Mouse (Mus musculus) adrenal gland, adult 8-10 months (tissue): ENCODE data around the gene Galnt16. TPM values are rescaled to one million over a fixed set of nuclear protein-coding genes. Genes with fewer than 3 reads are reported as not detected.

Experiments used
- DNase-seq: peaks from one replicate; pipeline ENCODE4 v3.0.0; 2022
- total RNA-seq, 4 experiments: library from RNA; stranded (reverse); gene quantifications; 2 replicates each; pipeline ENCODE4 v1.2.4; 2022

Gene Galnt16
- total RNA-seq, result 10 to 100 TPM in 1 of 4 experiments, 1 to 10 TPM in 3; 9.3 to 14.4 (median 9.6) TPM

- DNase-seq, result no peak
Measured at GRCm38 (mm10) chr12:80517977-80518376, at the start of gene Galnt16. TSS of gene Galnt16 (plus strand) at chr12:80518277.

DNA sequence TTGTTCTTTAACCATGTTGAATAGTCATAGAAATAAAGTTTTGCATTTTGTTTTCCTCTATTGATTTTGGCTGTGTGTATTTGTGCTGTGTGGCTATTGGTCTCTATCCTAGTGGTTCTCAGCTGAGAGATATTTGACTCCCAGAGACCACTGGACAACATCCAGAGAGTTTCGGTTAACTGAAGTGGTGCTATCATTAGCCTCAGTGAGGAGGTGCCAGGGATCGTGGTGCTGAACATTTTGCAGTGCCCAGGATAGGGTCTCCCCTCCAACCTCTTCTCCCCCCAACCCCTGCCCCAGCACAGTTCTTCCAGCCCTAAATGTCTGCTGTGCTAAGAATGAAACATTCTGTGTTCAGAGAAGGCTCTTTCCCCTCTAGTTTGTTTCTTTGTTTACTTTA is 47.9 kb upstream of the Galnt16 start:
- DNase-seq, result no peak

DNA sequence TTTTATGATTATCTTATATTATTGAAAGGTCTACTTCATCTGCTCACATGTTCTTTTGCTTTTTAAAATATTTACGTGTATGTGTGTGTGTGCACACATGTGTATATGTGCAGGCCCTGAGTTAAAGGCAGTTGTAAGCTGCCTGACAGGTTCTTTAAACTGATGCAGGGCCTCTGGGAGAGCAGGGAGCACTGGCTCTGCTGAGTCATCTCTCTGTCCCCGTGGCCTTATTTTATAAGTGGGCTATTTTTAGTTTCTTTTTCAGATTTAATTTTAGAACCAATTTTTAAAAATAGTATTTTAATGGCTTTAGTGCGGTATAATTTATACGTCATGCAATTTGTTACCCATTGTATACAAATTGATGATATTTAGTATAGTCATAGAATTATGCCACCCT is 46.2 kb upstream of the Galnt16 start:
- DNase-seq, result no peak

GRCm38 (mm10) chr12:80473731-80474130 is 44.3 kb upstream of the Galnt16 start:
- DNase-seq, result no peak

DNA sequence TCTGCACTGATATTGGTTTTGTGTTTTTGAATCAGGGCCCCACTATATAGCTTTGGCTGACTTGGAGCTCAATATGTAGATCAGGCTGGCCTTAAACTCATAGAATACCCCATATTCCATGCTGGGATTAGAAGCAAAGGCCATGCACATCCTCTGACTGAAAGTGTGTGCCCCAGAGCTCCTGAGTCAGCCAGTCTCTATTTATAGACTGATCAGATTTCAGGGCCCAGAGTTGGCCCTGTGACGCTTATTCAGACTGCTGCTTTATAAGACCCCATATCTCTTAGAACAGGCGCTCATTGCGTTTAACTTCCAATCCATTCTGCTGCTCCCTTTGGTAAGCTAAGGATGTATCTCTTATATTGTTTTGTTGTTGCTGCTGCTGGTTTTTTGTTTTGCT is 38.1 kb upstream of the Galnt16 start:
- no peak for DNase-seq

GRCm38 (mm10) chr12:80483397-80483796 is 34.7 kb upstream of the Galnt16 start:
- no peak for DNase-seq

DNA sequence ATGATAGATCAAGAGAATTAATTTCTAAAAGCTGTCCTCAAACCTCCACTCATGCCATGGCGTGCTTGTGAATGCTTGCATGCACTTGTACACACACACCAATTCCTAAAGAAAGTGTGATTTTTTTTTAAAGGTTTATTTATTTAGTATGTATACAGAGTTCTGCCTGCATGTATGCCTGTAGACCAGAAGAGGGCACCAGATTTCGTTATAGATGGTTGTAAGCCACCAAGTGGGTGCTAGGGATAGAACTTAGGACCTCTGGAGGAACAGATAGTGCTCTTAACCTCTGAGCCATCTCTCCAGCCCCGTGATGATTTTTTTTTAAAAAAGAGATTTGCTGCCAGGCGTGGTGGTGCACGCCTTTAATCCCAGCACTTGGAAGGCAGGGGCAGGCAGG is 24.8 kb upstream of the Galnt16 start:
- DNase-seq, result no peak

DNA sequence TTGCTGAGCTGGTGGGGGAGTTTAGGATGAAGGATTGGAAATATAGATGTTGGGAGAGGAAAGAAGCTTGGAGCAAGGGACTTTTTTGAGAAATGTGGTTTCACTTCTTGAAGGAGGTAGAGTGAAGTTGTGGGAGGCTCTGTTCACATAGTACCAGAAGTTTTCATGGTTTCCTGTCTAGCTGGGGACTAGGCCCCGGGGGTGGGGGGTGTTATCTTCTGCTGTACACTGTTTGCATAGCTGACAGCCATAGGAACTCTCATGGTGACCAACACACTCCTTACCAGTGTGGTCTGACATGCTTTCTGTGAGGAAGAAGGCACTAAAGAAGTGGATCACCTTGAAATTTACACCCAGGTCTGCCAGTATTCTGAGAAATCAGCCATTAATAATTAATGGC is 22.4 kb upstream of the Galnt16 start:
- DNase-seq, result no peak

DNA sequence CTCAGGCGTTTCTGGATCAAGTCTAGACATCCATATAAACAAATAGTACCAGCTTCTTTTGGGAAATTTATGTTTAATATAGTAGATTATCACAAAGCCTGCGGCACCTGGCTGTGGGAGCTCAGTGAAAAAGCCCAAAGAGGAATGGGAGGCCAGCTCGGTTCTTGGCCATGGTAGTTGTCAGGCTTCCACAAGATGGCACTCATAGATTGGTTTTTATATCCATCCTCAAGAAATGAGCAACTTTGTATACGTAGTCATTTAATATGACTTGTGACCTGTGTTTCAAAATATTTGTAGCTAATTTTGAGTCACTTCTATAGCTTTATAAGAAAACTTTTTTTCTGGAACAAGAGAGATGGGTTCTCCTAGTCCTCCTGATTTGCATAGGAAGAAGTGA is 19.7 kb upstream of the Galnt16 start:
- DNase-seq, result no peak

- DNase-seq, result no peak
Measured at GRCm38 (mm10) chr12:80500506-80500905, 17.6 kb upstream of the Galnt16 start.

DNA sequence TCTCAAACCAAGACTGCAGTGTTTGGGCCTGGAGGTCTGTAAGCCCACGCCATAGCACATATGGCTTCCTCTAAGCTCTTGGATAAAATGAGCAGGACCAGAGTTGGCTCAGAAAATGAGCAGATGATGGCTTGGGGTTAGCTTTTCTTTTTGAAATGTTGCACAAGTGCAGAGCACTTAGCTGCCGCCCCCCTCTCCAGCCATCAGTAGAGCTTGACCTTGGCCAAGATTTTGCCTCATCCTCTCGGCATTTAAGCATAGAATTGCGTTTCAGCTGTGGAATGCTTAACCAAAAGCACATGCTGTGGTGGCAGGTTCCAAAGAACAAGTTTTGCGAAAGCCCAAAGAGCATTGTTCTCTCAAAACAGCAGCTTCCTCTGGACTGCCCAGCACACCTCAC is 13.4 kb upstream of the Galnt16 start:
- DNase-seq, result no peak

DNA sequence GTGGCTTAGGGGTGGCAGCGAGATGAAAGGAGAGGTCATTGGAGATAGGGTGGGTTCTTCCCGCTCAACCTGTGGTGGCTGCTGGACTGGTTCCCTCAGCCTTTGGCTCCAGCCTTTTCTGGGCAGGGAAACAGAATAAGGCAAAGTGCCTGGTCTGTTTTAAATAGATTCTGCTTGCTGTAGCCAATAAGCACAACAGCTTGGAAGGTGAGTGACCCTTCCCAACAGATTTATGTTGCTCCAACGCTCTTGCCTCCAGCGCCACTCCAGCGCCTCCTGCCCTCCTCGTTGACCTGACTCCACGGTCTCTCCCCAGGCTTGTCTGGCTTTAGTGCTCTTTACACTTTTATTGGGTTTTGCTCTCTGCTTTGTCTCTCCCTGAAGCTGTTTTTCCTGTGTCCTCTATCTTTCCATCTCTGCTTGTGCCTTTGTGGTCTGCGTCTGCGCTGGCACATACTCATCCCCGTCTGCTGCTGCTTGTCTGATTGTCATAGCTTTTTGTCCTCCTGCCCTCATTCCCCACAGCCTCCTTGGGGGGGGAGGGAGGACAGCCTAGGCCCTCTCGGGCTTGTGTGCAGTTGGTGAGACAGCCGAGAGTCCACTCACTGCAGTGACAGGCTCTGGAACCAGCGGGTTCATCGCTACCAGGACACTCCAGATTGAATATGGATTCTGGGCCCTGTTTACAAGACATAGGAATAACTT is 10.9 kb upstream of the Galnt16 start:
- no peak for DNase-seq

DNA sequence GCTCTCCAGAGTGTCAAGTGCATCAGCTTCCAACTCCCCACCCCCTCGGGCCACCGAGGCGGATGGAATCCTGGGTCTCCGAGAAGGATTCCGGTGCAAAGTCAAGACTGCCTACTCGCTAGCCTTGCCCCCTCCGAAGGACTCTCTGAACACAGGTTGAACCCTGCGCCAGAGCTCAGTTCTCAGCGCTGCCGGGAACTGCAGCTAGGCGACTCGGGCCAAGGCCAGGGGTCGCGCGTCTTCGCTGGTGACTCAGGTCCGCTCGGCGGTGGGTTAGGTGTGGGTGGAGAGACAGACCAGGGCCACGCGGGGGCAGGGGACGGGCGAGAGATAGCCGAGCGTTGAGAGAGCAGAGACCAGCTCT is 298 bp downstream of the Galnt16 start:
- no peak for DNase-seq

- no peak for DNase-seq
Measured at GRCm38 (mm10) chr12:80518757-80519620, 912 bp downstream of the Galnt16 start.

DNA sequence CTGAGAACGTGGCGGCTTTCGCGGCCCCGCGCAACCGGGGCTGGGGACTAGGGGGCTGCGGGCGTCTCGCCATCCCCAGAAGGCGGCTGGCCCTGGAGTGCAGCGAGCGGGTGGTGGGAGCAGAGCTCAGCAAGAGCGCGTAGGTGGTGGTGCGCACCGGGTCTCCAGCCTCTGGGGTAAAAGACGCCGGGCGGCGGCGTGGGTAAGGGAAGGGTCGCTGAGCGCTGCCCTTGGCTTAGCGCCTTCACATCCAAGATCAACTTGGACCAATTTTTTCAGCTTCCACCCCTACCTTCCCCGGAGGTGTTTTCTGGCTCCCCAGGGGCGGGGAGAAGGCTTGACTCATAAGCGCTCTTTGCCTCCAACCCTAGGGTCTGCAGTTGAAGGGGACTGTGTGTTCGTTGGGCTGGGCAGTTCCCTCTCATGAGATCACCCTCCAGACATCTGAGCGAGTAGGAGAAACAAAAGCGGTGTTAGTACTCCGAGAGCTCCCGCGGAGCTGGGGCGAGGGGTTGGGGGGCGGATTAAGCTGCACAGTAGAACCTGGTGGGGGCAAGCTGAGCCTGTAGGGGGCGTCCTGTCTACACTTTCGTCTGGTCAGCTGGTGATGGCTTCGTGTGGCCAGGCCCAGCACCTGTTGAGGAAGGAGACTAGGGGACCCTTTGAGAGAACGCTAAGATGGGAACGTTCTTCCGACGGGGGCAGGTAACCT is 1.7 kb downstream of the Galnt16 start:
- DNase-seq, result no peak

- no peak for DNase-seq
Measured at GRCm38 (mm10) chr12:80522006-80522405, 3.9 kb downstream of the Galnt16 start.

- DNase-seq, result no peak
Measured at GRCm38 (mm10) chr12:80524276-80524921, 6.3 kb downstream of the Galnt16 start.

DNA sequence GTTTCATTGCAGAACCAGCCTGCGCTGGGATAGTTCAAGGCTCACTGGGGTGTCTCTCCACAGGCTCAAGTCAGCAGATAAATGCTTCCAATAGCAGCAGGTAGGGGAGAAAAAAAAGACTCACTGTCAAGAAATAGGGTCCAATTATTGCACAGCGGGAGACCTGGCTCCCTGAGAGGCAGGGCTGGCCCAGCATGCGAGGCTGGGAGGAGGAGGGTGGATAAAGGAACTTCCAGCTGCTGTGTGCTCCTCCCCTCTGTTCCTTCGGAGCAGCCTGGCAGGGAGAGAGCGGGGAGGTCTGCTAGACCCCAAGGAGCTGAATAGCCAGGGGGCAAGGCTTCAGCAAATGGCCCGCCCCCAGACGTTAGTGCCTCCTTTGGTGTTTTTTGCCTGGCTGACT is 7.4 kb downstream of the Galnt16 start:
- no peak for DNase-seq

- DNase-seq, result peak; percentile 43
Measured at GRCm38 (mm10) chr12:80526511-80526910, 8.4 kb downstream of the Galnt16 start.

GRCm38 (mm10) chr12:80527727-80528389 is 9.8 kb downstream of the Galnt16 start:
- no peak for DNase-seq

GRCm38 (mm10) chr12:80530052-80530451 is 12.0 kb downstream of the Galnt16 start:
- no peak for DNase-seq

DNA sequence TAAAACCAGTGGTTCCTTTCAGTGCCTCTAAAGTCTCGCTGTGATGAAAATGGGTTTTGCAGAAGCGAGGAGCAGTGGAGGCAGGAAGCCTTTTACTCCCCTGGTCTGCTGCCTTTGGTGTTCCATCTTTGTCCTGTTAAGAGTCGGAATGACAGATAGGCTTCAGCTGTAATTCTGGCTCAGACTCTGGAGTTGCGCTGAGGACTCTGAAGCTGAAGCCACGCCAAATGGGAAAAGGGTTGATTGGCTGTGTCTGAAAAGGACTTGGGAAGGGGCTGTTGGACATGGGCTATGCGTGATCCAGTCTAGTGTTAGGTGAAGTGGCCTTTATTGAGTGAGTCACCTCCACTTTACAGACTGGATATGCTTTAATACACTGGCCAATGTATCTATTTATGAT is 12.6 kb downstream of the Galnt16 start:
- no peak for DNase-seq
